ENCODE assay signal across 9 mouse cellular contexts in the genomic region with DNA sequence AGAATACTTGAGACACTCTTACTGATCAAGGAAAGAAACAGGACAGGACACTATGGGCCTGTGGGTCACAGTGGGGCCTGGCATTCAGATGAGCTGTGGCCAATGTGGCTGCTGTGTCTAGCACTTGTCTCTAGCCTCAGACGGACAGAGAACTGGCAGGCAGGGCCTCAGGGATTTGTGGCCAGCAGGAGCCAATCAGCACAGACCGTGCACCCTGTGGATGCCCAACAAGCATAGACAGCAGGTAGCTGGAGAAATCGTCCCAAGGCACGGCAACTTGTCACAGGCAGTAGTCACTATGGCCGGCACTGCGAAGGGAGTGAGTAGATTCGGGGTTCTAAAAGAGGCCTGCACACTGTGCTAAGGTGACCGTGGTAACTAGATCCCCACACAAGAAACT. TPM values are rescaled to one million over a fixed set of nuclear protein-coding genes. Genes with fewer than 3 reads are reported as not detected.
DNase-seq lines count a peak whose midpoint lies in the region; ATAC-seq and TF ChIP-seq lines count a peak whose summit lies in the region.
"Had no signal": no experiment of that assay in that cellular context is flagged by ENCODE, and none has a peak within 500 bp of the region (broad histone marks: within the 10 kb centered on the region; RNA-seq: fewer than 3 reads in every experiment).

No protein-coding gene starts in this region.

- DNase-seq in kidney, adult 11 months, result no peak
- no peak for DNase-seq in MN1 (ENCODE audit: low spot score)
- DNase-seq in adrenal gland, postnatal 10 days, result no peak
- no peak for DNase-seq in spleen, adult 12 weeks (ENCODE audit: low spot score)
- DNase-seq: adrenal gland, adult 2 months had no signal

- H3K4me3 ChIP-seq in kidney, embryonic 14.5 days (ENCODE audit: low read length), result no peak overlapping the region
- H3K4me3 ChIP-seq in ES-Bruce4 (ENCODE audit: low read depth, low read length), result peak overlapping the region; percentile 18
- H3K4me3 ChIP-seq in brown adipose tissue, adult 24 weeks (ENCODE audit: insufficient read depth, low read depth, low read length), result no peak overlapping the region
- H3K4me3 ChIP-seq in limb, embryonic 15.5 days, result no peak overlapping the region

- no peak for TF ChIP-seq POLR2A in ES-Bruce4 (IDR thresholded peaks at IDR 0.05; ENCODE audit: insufficient read depth, low read length)

- no peak for TF ChIP-seq CTCF in ES-Bruce4 (IDR thresholded peaks at IDR 0.05; ENCODE audit: low read depth, low read length)

- H3K4me2 ChIP-seq in kidney, embryonic 14.5 days (replicated peaks; ENCODE audit: low read depth, low read length), result no peak overlapping the region
- H3K4me2 ChIP-seq in limb, embryonic 15.5 days, result no peak overlapping the region

- H3K27me3 ChIP-seq in kidney, embryonic 14.5 days (ENCODE audit: control insufficient read depth, insufficient read depth, low read length), result no peaks in the 10 kb centered on the region
- no peaks in the 10 kb centered on the region for H3K27me3 ChIP-seq in ES-Bruce4 (ENCODE audit: control insufficient read depth, insufficient read depth, low read length, poor library complexity, severe bottlenecking)
- H3K27me3 ChIP-seq in limb, embryonic 15.5 days, result no peaks in the 10 kb centered on the region

- no peak overlapping the region for H3K27ac ChIP-seq in kidney, embryonic 14.5 days (ENCODE audit: low read depth, low read length)
- H3K27ac ChIP-seq in ES-Bruce4 (ENCODE audit: insufficient read depth, low read length), result peak overlapping the region; percentile 83
- peak overlapping the region; percentile 29 for H3K27ac ChIP-seq in brown adipose tissue, adult 24 weeks (replicated peaks; ENCODE audit: low read depth, low read length)
- peak overlapping the region; percentile 65 for H3K27ac ChIP-seq in limb, embryonic 15.5 days

- peaks cover 40% of the 10 kb centered on the region for H3K4me1 ChIP-seq in kidney, embryonic 14.5 days (ENCODE audit: control insufficient read depth, insufficient read depth, low read length)
- H3K4me1 ChIP-seq in ES-Bruce4 (ENCODE audit: control insufficient read depth, insufficient read depth, low read length), result peaks cover 16% of the 10 kb centered on the region
- peaks cover 69% of the 10 kb centered on the region for H3K4me1 ChIP-seq in brown adipose tissue, adult 24 weeks (ENCODE audit: control insufficient read depth, insufficient read depth, insufficient read length, low read length)
- peaks cover 76% of the 10 kb centered on the region for H3K4me1 ChIP-seq in limb, embryonic 15.5 days

- TF ChIP-seq EP300 in ES-Bruce4 (IDR thresholded peaks at IDR 0.05; ENCODE audit: insufficient read depth, low read depth, low read length), result no peak

- H3K9me3 ChIP-seq in kidney, embryonic 14.5 days (ENCODE audit: control insufficient read depth, low read length), result no peaks in the 10 kb centered on the region
- H3K9me3 ChIP-seq in ES-Bruce4 (replicated peaks; ENCODE audit: control insufficient read depth, insufficient read depth, low read length, poor library complexity, severe bottlenecking), result no peaks in the 10 kb centered on the region
- H3K9me3 ChIP-seq in limb, embryonic 15.5 days, result no peaks in the 10 kb centered on the region

- H3K36me3 ChIP-seq in kidney, embryonic 14.5 days (ENCODE audit: control insufficient read depth, insufficient read depth, low read length), result peaks cover 14% of the 10 kb centered on the region
- peaks cover 4% of the 10 kb centered on the region; the same call in 1 of the 2 replicates for H3K36me3 ChIP-seq in ES-Bruce4 (ENCODE audit: control insufficient read depth, insufficient read depth, low read length, poor library complexity, severe bottlenecking)
- H3K36me3 ChIP-seq in limb, embryonic 15.5 days, result peaks cover 20% of the 10 kb centered on the region

- WGBS in kidney, embryonic 14.5 days, result 42% methylated on average over 8 of the region's 8 CpGs
- 50% methylated on average over 8 of the region's 8 CpGs for WGBS in limb, embryonic 15.5 days

- no peak overlapping the region for H3K9ac ChIP-seq in kidney, embryonic 14.5 days (ENCODE audit: low read depth, low read length)
- peak overlapping the region; percentile 26; the same call in 1 of the 2 replicates for H3K9ac ChIP-seq in ES-Bruce4 (ENCODE audit: low read depth, poor library complexity, severe bottlenecking)
- no peak overlapping the region for H3K9ac ChIP-seq in limb, embryonic 15.5 days

- 0 out of 2 replicates have a peak, but pooled peaks have one; percentile 37 for ATAC-seq in kidney, embryonic 14.5 days (ENCODE audit: low FRiP score, low TSS enrichment)
- no peak for ATAC-seq in limb, embryonic 15.5 days (ENCODE audit: insufficient number of reproducible peaks, low FRiP score, low TSS enrichment, low read depth)

RNA-seq across cellular contexts. Expression of a gene that starts 58.7 kb away (rescaled TPM):
- polyA plus RNA-seq in kidney, embryonic 14.5 days (2014; fragmentation: Nextera tagmentation; extraction: Ambion mirVana), result 24.0 and 24.5 TPM in 2 replicates
- 63.5 and 67.2 TPM in 2 replicates for polyA plus RNA-seq in ES-Bruce4 (2011; ENCODE audit: insufficient read depth, insufficient read length, low read depth, missing spikeins)
- polyA plus RNA-seq in brown adipose tissue, adult 24 weeks (2012; ENCODE audit: insufficient read depth, insufficient read length, missing spikeins), result 18.9 and 20.2 TPM in 2 replicates
- 25.2 and 26.8 TPM in 2 replicates for polyA plus RNA-seq in limb, embryonic 15.5 days (2015; fragmentation: Nextera tagmentation; extraction: Ambion mirVana)
- total RNA-seq in adrenal gland, postnatal 10 days (2021), result 10 to 100 TPM; 65.3 to 80.4 TPM
